Mouse (Mus musculus) B cell, adult 2 months (primary cell): ENCODE measurements around the gene Synpo2.

Experiments
- DNase-seq, 2 experiments: peaks; one replicate each; pipeline ENCODE4 v3.0.0; 2022

Synpo2 gene

GRCm38 (mm10) chr3:123204658-123205057 lies 31.3 kb downstream of the Synpo2 start:
- DNase-seq = no peak

GRCm38 (mm10) chr3:123201798-123202197 lies 34.2 kb downstream of the Synpo2 start:
- no peak for DNase-seq

- no peak for DNase-seq
Measured at GRCm38 (mm10) chr3:123193740-123194139, 42.2 kb downstream of the Synpo2 start.

GRCm38 (mm10) chr3:123191602-123192001 lies 44.3 kb downstream of the Synpo2 start:
- DNase-seq = no peak

- no peak for DNase-seq
Measured at GRCm38 (mm10) chr3:123190329-123190728, 45.6 kb downstream of the Synpo2 start.

GRCm38 (mm10) chr3:123189826-123190225 lies 46.1 kb downstream of the Synpo2 start:
- DNase-seq = no peak

GRCm38 (mm10) chr3:123188616-123189230 lies 47.2 kb downstream of the Synpo2 start:
- DNase-seq = no peak

- no peak for DNase-seq
Measured at GRCm38 (mm10) chr3:123187370-123188124, 48.4 kb downstream of the Synpo2 start.

GRCm38 (mm10) chr3:123185238-123185925 lies 50.6 kb downstream of the Synpo2 start:
- no peak for DNase-seq

GRCm38 (mm10) chr3:123184281-123184680 lies 51.7 kb downstream of the Synpo2 start:
- DNase-seq = no peak

GRCm38 (mm10) chr3:123179508-123179907 lies 56.4 kb downstream of the Synpo2 start:
- no peak for DNase-seq

- no peak for DNase-seq
Measured at GRCm38 (mm10) chr3:123179041-123179440, 56.9 kb downstream of the Synpo2 start.

GRCm38 (mm10) chr3:123178420-123178819 lies 57.5 kb downstream of the Synpo2 start:
- no peak for DNase-seq

GRCm38 (mm10) chr3:123176366-123177334 lies 59.3 kb downstream of the Synpo2 start:
- no peak for DNase-seq

GRCm38 (mm10) chr3:123175142-123175541 lies 60.8 kb downstream of the Synpo2 start:
- DNase-seq = no peak

GRCm38 (mm10) chr3:123174379-123174697 lies 61.6 kb downstream of the Synpo2 start:
- DNase-seq = no peak

- no peak for DNase-seq
Measured at GRCm38 (mm10) chr3:123173553-123174378, 62.2 kb downstream of the Synpo2 start.

GRCm38 (mm10) chr3:123172151-123172550 lies 63.8 kb downstream of the Synpo2 start:
- DNase-seq = no peak

- no peak for DNase-seq
Measured at GRCm38 (mm10) chr3:123169398-123169797, 66.6 kb downstream of the Synpo2 start.

- peak; percentile 63 to 68 for DNase-seq
Measured at GRCm38 (mm10) chr3:123168815-123169214, 67.1 kb downstream of the Synpo2 start.

- no peak for DNase-seq
Measured at GRCm38 (mm10) chr3:123166450-123166849, 69.5 kb downstream of the Synpo2 start.

- DNase-seq = no peak
Measured at GRCm38 (mm10) chr3:123164183-123164582, 71.8 kb downstream of the Synpo2 start.
